Mouse (Mus musculus): ENCODE data around the gene Edrf1. TPM values are rescaled to one million over a fixed set of nuclear protein-coding genes. Genes with fewer than 3 reads are reported as not detected.

Gene Edrf1
- 10 to 100 TPM; 22.7 to 26.6 TPM for total RNA-seq (2021)
- long read RNA-seq, experiment 1, full-length matches to known transcripts = 23 of 32 reads
- long read RNA-seq, experiment 1, partial matches to known transcripts = 1 of 32 reads
- long read RNA-seq, experiment 1, other reads (novel, unspliced or antisense) = 8 of 32 reads
- long read RNA-seq, experiment 2, full-length matches to known transcripts = 21 of 32 reads
- long read RNA-seq, experiment 2, partial matches to known transcripts = 5 of 32 reads
- long read RNA-seq, experiment 2, other reads (novel, unspliced or antisense) = 6 of 32 reads

DNA sequence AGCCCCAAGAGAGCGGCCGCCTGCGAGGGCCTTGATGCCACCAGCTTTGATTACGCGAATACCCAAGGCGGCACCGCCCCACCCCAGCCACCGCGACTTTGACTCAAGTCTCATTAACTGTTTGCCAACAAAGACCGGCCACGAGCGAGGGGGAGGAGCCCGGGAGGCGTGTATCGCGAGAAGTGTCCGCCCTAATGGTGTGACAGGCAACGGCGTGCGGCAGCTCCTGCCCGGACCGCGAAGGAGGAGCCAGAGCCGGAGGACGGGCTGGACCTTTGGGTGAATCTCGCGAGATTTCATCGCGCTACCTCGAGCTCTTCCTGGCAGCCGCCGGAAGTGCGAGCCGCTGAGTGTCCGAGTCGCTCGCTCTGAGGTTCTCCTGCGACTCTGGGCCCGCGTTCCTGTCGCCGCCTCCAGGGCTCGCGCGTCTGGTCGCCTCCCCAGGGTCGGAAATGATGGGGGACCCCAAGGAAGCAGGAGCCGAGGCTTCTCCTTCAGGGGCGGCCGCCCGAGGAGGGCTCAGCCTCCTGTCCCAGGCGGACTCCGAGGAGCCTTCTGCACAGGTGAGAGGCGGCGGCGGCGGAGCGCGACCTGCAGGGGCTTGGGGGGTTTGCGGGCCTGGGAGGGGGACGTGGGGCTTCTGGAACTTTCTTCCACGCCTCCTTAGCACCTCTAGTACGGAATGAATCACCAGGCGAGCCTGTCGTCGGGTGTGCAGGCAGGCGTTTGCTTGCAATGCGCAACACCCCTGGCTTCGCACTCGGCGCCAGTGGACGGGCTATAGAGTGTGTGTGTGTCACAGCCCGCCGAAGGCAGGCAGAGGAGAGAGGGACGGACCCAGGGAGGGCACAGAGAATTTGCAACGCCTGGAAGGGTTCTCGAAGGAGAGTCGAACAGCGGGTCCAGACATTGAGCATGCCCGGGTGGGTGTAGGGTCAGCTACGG is at the start of gene Edrf1:
Gene Edrf1 (plus strand): TSS at position 183 of the 945 bp plus-strand sequence.
- TF ChIP-seq CTCF (IDR thresholded peaks at IDR 0.05) = no peak; the same call in 1 of the 2 replicates
- intact Hi-C loops (cut with DNase I) = loop anchor here (2.0 to 10.0 kb wide), 4 partner anchors 515 to 783 kb away; partner anchors contain the start of genes Abraxas2, Eef1akmt2 and Fgfr2
- H3K27ac ChIP-seq = peak within 1 kb of the TSS; percentile 88
- DNase-seq (ENCODE audit: extremely low spot score in 1 of 2, low spot score in 2 of 2) = peak; percentile 92 to 97
- H3K4me3 ChIP-seq = peak within 1 kb of the TSS; percentile 85

GRCm38 (mm10) chr7:133591750-133592149 is 45.6 kb upstream of the Edrf1 start:
- H3K4me3 ChIP-seq = no peak overlapping the region
- DNase-seq (ENCODE audit: extremely low spot score in 1 of 2, low spot score in 2 of 2) = no peak
- intact Hi-C loops (cut with DNase I) = no loop called here
- no peak overlapping the region for H3K27ac ChIP-seq
- TF ChIP-seq CTCF (IDR thresholded peaks at IDR 0.05) = no peak

DNA sequence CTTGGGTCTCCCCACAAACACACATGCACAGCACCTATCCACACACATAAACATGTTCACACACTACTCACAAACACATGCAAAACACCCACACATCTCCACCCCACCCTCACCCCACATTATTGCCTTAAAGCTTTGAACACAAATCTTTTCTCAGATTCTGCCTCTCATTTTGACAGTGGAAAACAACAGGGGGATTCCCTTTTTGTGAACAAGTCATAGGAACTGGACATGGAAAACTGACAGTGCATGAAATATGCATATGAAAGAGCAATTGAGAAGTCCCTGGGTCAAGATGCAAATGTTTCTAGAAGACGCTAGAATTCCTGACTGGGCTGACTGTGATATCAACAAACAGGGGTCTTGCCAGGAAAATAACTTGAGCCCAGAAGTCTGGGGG is 36.8 kb upstream of the Edrf1 start:
- intact Hi-C loops (cut with DNase I) = no loop called here
- no peak overlapping the region for H3K27ac ChIP-seq
- no peak overlapping the region for H3K4me3 ChIP-seq
- no peak for TF ChIP-seq CTCF (IDR thresholded peaks at IDR 0.05)
- no peak for DNase-seq (ENCODE audit: extremely low spot score in 1 of 2, low spot score in 2 of 2)

GRCm38 (mm10) chr7:133602058-133602457 is 35.3 kb upstream of the Edrf1 start, which contains the start of gene Tex36:
Tex36 (minus strand) TSS chr7:133602158.
- no peak within 1 kb of the TSS for H3K27ac ChIP-seq
- intact Hi-C loops (cut with DNase I) = no loop called here
- DNase-seq (ENCODE audit: extremely low spot score in 1 of 2, low spot score in 2 of 2) = no peak
- no peak for TF ChIP-seq CTCF (IDR thresholded peaks at IDR 0.05)
- no peak within 1 kb of the TSS for H3K4me3 ChIP-seq

GRCm38 (mm10) chr7:133603156-133603555 is 34.2 kb upstream of the Edrf1 start:
- TF ChIP-seq CTCF (IDR thresholded peaks at IDR 0.05) = no peak
- Histone ChIP-seq H3K27ac (no peak overlapping the region), H3K4me3 (no peak overlapping the region)
- DNase-seq (ENCODE audit: extremely low spot score in 1 of 2, low spot score in 2 of 2) = no peak
- intact Hi-C loops (cut with DNase I) = no loop called here

GRCm38 (mm10) chr7:133604427-133605081 is 32.8 kb upstream of the Edrf1 start:
- Histone ChIP-seq H3K4me3 (no peak overlapping the region), H3K27ac (no peak overlapping the region)
- TF ChIP-seq CTCF (IDR thresholded peaks at IDR 0.05) = no peak
- DNase-seq (ENCODE audit: extremely low spot score in 1 of 2, low spot score in 2 of 2) = no peak
- intact Hi-C loops (cut with DNase I) = no loop called here

- no peak for TF ChIP-seq CTCF (IDR thresholded peaks at IDR 0.05)
- Histone ChIP-seq H3K4me3 (no peak overlapping the region), H3K27ac (no peak overlapping the region)
- intact Hi-C loops (cut with DNase I) = no loop called here
- no peak for DNase-seq (ENCODE audit: extremely low spot score in 1 of 2, low spot score in 2 of 2)
Measured at GRCm38 (mm10) chr7:133607331-133607730, 30.0 kb upstream of the Edrf1 start.

DNA sequence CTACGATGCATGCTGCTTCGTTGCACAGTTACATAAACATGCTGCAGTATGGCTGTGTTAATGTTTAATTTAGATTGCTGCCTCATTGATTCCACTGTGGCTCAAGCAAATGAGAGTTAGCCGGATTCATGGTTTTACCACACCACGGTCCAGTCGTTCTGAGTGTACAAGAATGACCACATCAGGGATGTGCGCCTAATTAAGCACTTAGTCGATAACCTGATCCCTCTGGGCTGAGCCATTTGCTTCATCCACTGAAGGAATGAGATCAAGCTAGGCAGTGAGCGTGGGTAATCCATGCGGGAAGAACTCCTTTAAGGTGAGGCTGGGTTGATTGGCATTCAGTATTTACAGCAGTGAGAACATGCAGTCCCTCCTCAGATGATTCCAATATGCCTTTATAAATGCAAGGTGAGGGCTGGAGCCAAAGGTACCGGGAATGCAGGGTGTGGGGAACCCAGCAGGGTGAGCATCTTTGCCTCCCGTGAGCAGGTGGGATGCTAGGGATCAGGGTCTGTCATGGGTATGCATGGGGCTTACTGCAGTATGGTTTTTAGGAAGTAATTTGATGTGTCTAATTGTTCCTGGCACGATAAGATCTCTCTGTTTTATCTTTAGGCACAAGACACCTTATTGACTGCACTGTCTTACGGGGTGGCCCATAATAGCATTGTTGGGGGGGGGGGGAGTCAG is 29.3 kb upstream of the Edrf1 start:
- no peak for TF ChIP-seq CTCF (IDR thresholded peaks at IDR 0.05)
- no peak for DNase-seq (ENCODE audit: extremely low spot score in 1 of 2, low spot score in 2 of 2)
- Histone ChIP-seq H3K27ac (no peak overlapping the region), H3K4me3 (no peak overlapping the region)
- intact Hi-C loops (cut with DNase I) = no loop called here

- intact Hi-C loops (cut with DNase I) = no loop called here
- DNase-seq (ENCODE audit: extremely low spot score in 1 of 2, low spot score in 2 of 2) = no peak
- Histone ChIP-seq H3K27ac (no peak overlapping the region), H3K4me3 (no peak overlapping the region)
- no peak for TF ChIP-seq CTCF (IDR thresholded peaks at IDR 0.05)
Measured at GRCm38 (mm10) chr7:133608631-133609340, 28.6 kb upstream of the Edrf1 start.

GRCm38 (mm10) chr7:133609585-133609984 is 27.8 kb upstream of the Edrf1 start:
- Histone ChIP-seq H3K27ac (no peak overlapping the region), H3K4me3 (no peak overlapping the region)
- no peak for TF ChIP-seq CTCF (IDR thresholded peaks at IDR 0.05)
- intact Hi-C loops (cut with DNase I) = no loop called here
- DNase-seq (ENCODE audit: extremely low spot score in 1 of 2, low spot score in 2 of 2) = no peak

GRCm38 (mm10) chr7:133612981-133613380 is 24.4 kb upstream of the Edrf1 start:
- intact Hi-C loops (cut with DNase I) = no loop called here
- no peak overlapping the region for H3K4me3 ChIP-seq
- no peak overlapping the region for H3K27ac ChIP-seq
- TF ChIP-seq CTCF (IDR thresholded peaks at IDR 0.05) = no peak
- no peak for DNase-seq (ENCODE audit: extremely low spot score in 1 of 2, low spot score in 2 of 2)
